Mouse (Mus musculus) small intestine, adult 2 months (tissue): ENCODE measurements around the gene Cemip. TPM values are rescaled to one million over a fixed set of nuclear protein-coding genes. Genes with fewer than 3 reads are reported as not detected.
A peak's percentile ranks its signal among the peaks of the same experiment; 100 is the strongest.

Experiments used
- H3K27ac ChIP-seq: fragments of 200-500 bp; 2 replicates; pipeline ENCODE4 v1.5.1; 2012; ENCODE audit warnings: low read depth, low read length, control low read depth, inconsistent platforms; ENCODE audit not compliant: insufficient read depth
- H3K27me3 ChIP-seq: fragments of 200-500 bp; 2 replicates; pipeline ENCODE4 v1.6.1; 2012; ENCODE audit warnings: mild to moderate bottlenecking, moderate library complexity, low read length, inconsistent platforms; ENCODE audit not compliant: control insufficient read depth, insufficient read depth
- H3K36me3 ChIP-seq: fragments of 200-500 bp; 2 replicates; pipeline ENCODE4 v1.6.1; 2012; ENCODE audit warnings: mild to moderate bottlenecking, low read length, control low read depth, inconsistent platforms; ENCODE audit not compliant: control insufficient read depth, insufficient read depth
- H3K4me1 ChIP-seq: fragments of 200-500 bp; 2 replicates; pipeline ENCODE4 v1.6.1; 2012; ENCODE audit warnings: low read length, inconsistent platforms, mixed read lengths; ENCODE audit not compliant: control insufficient read depth, insufficient read depth, insufficient read length
- H3K4me3 ChIP-seq: fragments of 200-500 bp; 2 replicates; pipeline ENCODE4 v1.5.1; 2012; ENCODE audit warnings: low read depth, mild to moderate bottlenecking, control low read depth, inconsistent platforms, low read length, moderate library complexity
- CTCF ChIP-seq: fragments of 200-500 bp; IDR thresholded peaks from 2 replicates; pipeline ENCODE4 v1.5.1; 2012; ENCODE audit warnings: low read depth, mild to moderate bottlenecking, control low read depth, inconsistent platforms, low read length, moderate library complexity, mixed read lengths; ENCODE audit not compliant: insufficient replicate concordance, insufficient read length; ENCODE audit errors: extremely low read depth
- POLR2A ChIP-seq: fragments of 200-500 bp; IDR thresholded peaks from 2 replicates; pipeline ENCODE4 v1.6.1; 2012; ENCODE audit warnings: low read depth, mild to moderate bottlenecking, control low read depth, inconsistent platforms, low read length, moderate library complexity
- WGBS: fragments of 180-500 bp; shearing (Covaris S2); methylation state at CpG from one replicate; pipeline ENCODE4 v1.1.7; 2018; 5-methylcytosine and 5-hydroxymethylcytosine counted together
- polyA plus RNA-seq: library from polyadenylated mRNA; depleted of rRNA; stranded (reverse); fragments of >200 nt; gene quantifications from 2 replicates; pipeline ENCODE4 v1.2.3, GENCODE M21; 2012

Gene Cemip
- polyA plus RNA-seq, 1 experiment, result 0.27 TPM

GRCm38 (mm10) chr7:84026090-84026489 lies 60.2 kb downstream of the Cemip start:
- Histone ChIP-seq H3K27ac (peak overlapping the region; percentile 67; the same call in 1 of the 2 replicates), H3K36me3 (no peaks in the 10 kb centered on the region), H3K27me3 (no peaks in the 10 kb centered on the region), H3K4me1 (peaks cover 61% of the 10 kb centered on the region), H3K4me3 (no peak overlapping the region)
- 22% methylated on average over 4 of the region's 4 CpGs for WGBS
- TF ChIP-seq POLR2A (no peak), CTCF (no peak)

- H3K27me3 ChIP-seq, result no peaks in the 10 kb centered on the region
- H3K4me3 ChIP-seq, result no peak overlapping the region
- peak overlapping the region; percentile 21; the same call in 1 of the 2 replicates for H3K27ac ChIP-seq
- 65% methylated on average over 6 of the region's 6 CpGs for WGBS
- no peak for TF ChIP-seq POLR2A
- no peak for TF ChIP-seq CTCF
- no peaks in the 10 kb centered on the region for H3K36me3 ChIP-seq
- H3K4me1 ChIP-seq, result peaks cover 46% of the 10 kb centered on the region
These were observed 62.8 kb downstream of the Cemip start for GRCm38 (mm10) chr7:84023466-84023865.

GRCm38 (mm10) chr7:84022462-84022861 lies 63.8 kb downstream of the Cemip start:
- 18% methylated on average over 3 of the region's 3 CpGs for WGBS

GRCm38 (mm10) chr7:84019381-84019780 lies 66.9 kb downstream of the Cemip start:
- TF ChIP-seq POLR2A (no peak), CTCF (no peak)

More at GRCm38 (mm10) chr7:84022462-84022861, 63.8 kb downstream of the Cemip start:
- H3K36me3 ChIP-seq, result no peaks in the 10 kb centered on the region
- peak overlapping the region; percentile 89 for H3K27ac ChIP-seq
- no peaks in the 10 kb centered on the region for H3K27me3 ChIP-seq
- no peak for TF ChIP-seq POLR2A
- no peak for TF ChIP-seq CTCF
- H3K4me3 ChIP-seq, result no peak overlapping the region
- peaks cover 50% of the 10 kb centered on the region for H3K4me1 ChIP-seq

GRCm38 (mm10) chr7:84018291-84019266 lies 67.7 kb downstream of the Cemip start:
- TF ChIP-seq CTCF, result no peak
- no peak for TF ChIP-seq POLR2A
- WGBS, result 18% methylated on average over 5 of the region's 5 CpGs
- Histone ChIP-seq H3K27me3 (no peaks in the 10 kb centered on the region), H3K4me1 (peaks cover 32% of the 10 kb centered on the region; the same call in 1 of the 2 replicates), H3K36me3 (no peaks in the 10 kb centered on the region), H3K4me3 (no peak overlapping the region), H3K27ac (peak overlapping the region; percentile 78)

More at GRCm38 (mm10) chr7:84019381-84019780, 66.9 kb downstream of the Cemip start:
- H3K27ac ChIP-seq, result peak overlapping the region; percentile 39; the same call in 1 of the 2 replicates
- no peaks in the 10 kb centered on the region for H3K27me3 ChIP-seq
- H3K4me1 ChIP-seq, result peaks cover 38% of the 10 kb centered on the region; the same call in 1 of the 2 replicates
- H3K36me3 ChIP-seq, result no peaks in the 10 kb centered on the region
- no peak overlapping the region for H3K4me3 ChIP-seq

GRCm38 (mm10) chr7:84015050-84015449 lies 71.3 kb downstream of the Cemip start:
- WGBS, result 74% methylated on average over 1 of the region's 1 CpGs
- Histone ChIP-seq H3K27ac (no peak overlapping the region), H3K27me3 (no peaks in the 10 kb centered on the region)

GRCm38 (mm10) chr7:84013656-84014055 lies 72.6 kb downstream of the Cemip start:
- WGBS, result 83% methylated on average over 4 of the region's 4 CpGs
- TF ChIP-seq CTCF, result no peak
- no peak for TF ChIP-seq POLR2A
- Histone ChIP-seq H3K27ac (no peak overlapping the region), H3K36me3 (no peaks in the 10 kb centered on the region), H3K27me3 (no peaks in the 10 kb centered on the region), H3K4me1 (peaks cover 12% of the 10 kb centered on the region; the same call in 1 of the 2 replicates), H3K4me3 (no peak overlapping the region)

More at GRCm38 (mm10) chr7:84015050-84015449, 71.3 kb downstream of the Cemip start:
- peaks cover 20% of the 10 kb centered on the region; the same call in 1 of the 2 replicates for H3K4me1 ChIP-seq
- no peak overlapping the region for H3K4me3 ChIP-seq
- no peak for TF ChIP-seq CTCF
- no peak for TF ChIP-seq POLR2A
- H3K36me3 ChIP-seq, result no peaks in the 10 kb centered on the region
